Mouse (Mus musculus): ENCODE measurements around the gene Ikzf1. TPM values are rescaled to one million over a fixed set of nuclear protein-coding genes. Genes with fewer than 3 reads are reported as not detected.

The Ikzf1 gene
- total RNA-seq, 1 experiment from 2014 or later: 6.3 TPM

- DNase-seq: no peak
These were observed 124.8 kb downstream of the Ikzf1 start for GRCm38 (mm10) chr11:11809404-11810175.

GRCm38 (mm10) chr11:11811906-11812480 lies 127.2 kb downstream of the Ikzf1 start:
- peak; percentile 86 for DNase-seq

- DNase-seq: no peak
These were observed 130.9 kb downstream of the Ikzf1 start for GRCm38 (mm10) chr11:11815737-11816136.

GRCm38 (mm10) chr11:11818797-11819196 lies 134.0 kb downstream of the Ikzf1 start:
- DNase-seq: no peak

- DNase-seq: no peak
These were observed 134.4 kb downstream of the Ikzf1 start for GRCm38 (mm10) chr11:11819206-11819605.

GRCm38 (mm10) chr11:11820251-11820650 lies 135.4 kb downstream of the Ikzf1 start:
- peak; percentile 86 for DNase-seq

GRCm38 (mm10) chr11:11820737-11821136 lies 135.9 kb downstream of the Ikzf1 start:
- no peak for DNase-seq

GRCm38 (mm10) chr11:11821387-11821975 lies 136.7 kb downstream of the Ikzf1 start:
- peak; percentile 56 for DNase-seq

Other genes starting within 250 kb of the Ikzf1 start
- gene Spata48, start 222.9 kb upstream of the Ikzf1 start, total RNA-seq (2021): 0.86 and 0.96 TPM in 2 replicates
- 0.48 and 0.68 TPM in 2 replicates for gene Zpbp, start 222.6 kb upstream of the Ikzf1 start, total RNA-seq (2021)
- not detected in 2 replicates for gene 4930512M02Rik, start 57.2 kb upstream of the Ikzf1 start, total RNA-seq (2021)
- 8.0 and 9.2 TPM in 2 replicates for gene Fignl1, start 124.0 kb downstream of the Ikzf1 start, total RNA-seq (2021)
- gene Ddc, start 213.1 kb downstream of the Ikzf1 start, total RNA-seq (2021): 66.4 and 68.7 TPM in 2 replicates

Data from adrenal gland, postnatal 14 days (tissue).